Mouse (Mus musculus) C2C12 (cell line): ENCODE results near the gene Tiam1.

Experiments
- CTCF ChIP-seq: IDR thresholded peaks from one replicate; pipeline ENCODE4 v1.5.1; 2011; ENCODE audit not compliant: control insufficient read depth, insufficient read depth, insufficient read length
- MAX ChIP-seq: IDR thresholded peaks from one replicate; pipeline ENCODE4 v1.6.1; 2011; ENCODE audit warnings: mild to moderate bottlenecking, control low read depth
- MYOD1 ChIP-seq: IDR thresholded peaks from one replicate; pipeline ENCODE4 v1.6.1; 2011; ENCODE audit warnings: low read depth; ENCODE audit not compliant: control insufficient read depth, insufficient read length
- USF1 ChIP-seq: IDR thresholded peaks from one replicate; pipeline ENCODE4 v1.6.1; 2011; ENCODE audit warnings: low read depth, mild to moderate bottlenecking, control low read depth, moderate library complexity

DNA sequence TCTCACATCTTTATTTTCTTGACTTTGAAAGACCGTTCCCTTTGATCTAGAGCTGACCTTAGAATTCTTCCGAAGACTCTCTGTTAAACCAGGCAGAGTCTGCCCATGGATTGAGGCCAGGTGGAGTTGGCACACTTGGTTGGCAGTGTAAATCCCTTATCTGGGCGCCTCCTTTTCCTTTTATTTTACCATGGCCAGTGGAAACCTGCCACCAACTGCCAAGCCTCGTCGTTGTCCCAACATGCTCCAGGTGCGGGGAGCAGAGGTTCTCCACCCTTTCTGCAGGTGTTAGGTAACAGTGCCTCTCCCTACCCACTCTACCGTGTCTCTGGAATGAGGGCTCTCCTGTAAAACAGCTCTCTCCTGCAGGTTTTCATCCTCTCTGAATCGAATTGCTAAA, 38.1 kb upstream of the Tiam1 start:
- TF ChIP-seq CTCF (no peak), MAX (no peak), MYOD1 (no peak), USF1 (no peak)
